Mouse (Mus musculus) MEL (cell line): ENCODE data around the gene Dnajc4. TPM values are rescaled to one million over a fixed set of nuclear protein-coding genes. Genes with fewer than 3 reads are reported as not detected.
A peak's percentile ranks its signal among the peaks of the same experiment; 100 is the strongest.

ENCODE experiments used
- DNase-seq: peaks from one replicate; pipeline ENCODE4 v3.0.0; 2011; ENCODE audit warnings: low read depth, low spot score
- H3K27ac ChIP-seq: 2 replicates; pipeline ENCODE4 v1.5.1; 2012; ENCODE audit warnings: low read depth, mild to moderate bottlenecking, control low read depth, low read length, moderate library complexity; ENCODE audit not compliant: control insufficient read depth
- H3K27me3 ChIP-seq, 2 experiments: fragments of 150-350 bp in 1 of 2; sonication (generic) in 1 of 2; 2 replicates each; pipeline ENCODE4 v1.6.1; 2012; ENCODE audit warnings: low read length in 2 of 2, mild to moderate bottlenecking in 2 of 2, improper control_type of control experiment in 1 of 2, moderate library complexity in 1 of 2; ENCODE audit not compliant: insufficient read depth in 2 of 2, control insufficient read depth in 1 of 2
- H3K36me3 ChIP-seq, 2 experiments: 2 replicates each; pipeline ENCODE4 v1.6.1; 2012 to 2014; ENCODE audit warnings: low read length in 2 of 2, improper control_type of control experiment in 1 of 2, inconsistent platforms in 1 of 2, mild to moderate bottlenecking in 1 of 2; ENCODE audit not compliant: insufficient read depth in 2 of 2, control insufficient read depth in 1 of 2
- H3K4me1 ChIP-seq, 2 experiments: fragments of 150-350 bp in 1 of 2; sonication (generic) in 1 of 2; 2 replicates each; pipeline ENCODE4 v1.6.1; 2012; ENCODE audit warnings: low read length in 2 of 2, improper control_type of control experiment in 1 of 2, mild to moderate bottlenecking in 1 of 2; ENCODE audit not compliant: insufficient read depth in 2 of 2, control insufficient read depth in 1 of 2
- H3K4me3 ChIP-seq, 2 experiments: fragments of 150-350 bp in 1 of 2; sonication (generic) in 1 of 2; 2 replicates each; pipeline ENCODE4 v1.5.1; 2012; ENCODE audit warnings: low read depth in 2 of 2, low read length in 2 of 2, mild to moderate bottlenecking in 2 of 2, moderate library complexity in 2 of 2, control low read depth in 1 of 2, improper control_type of control experiment in 1 of 2; ENCODE audit not compliant: control insufficient read depth in 1 of 2, insufficient read depth in 1 of 2
- H3K79me2 ChIP-seq: 2 replicates; pipeline ENCODE4 v1.6.1; 2012; ENCODE audit warnings: mild to moderate bottlenecking, low read length, moderate library complexity; ENCODE audit not compliant: control insufficient read depth, poor library complexity, insufficient read depth
- H3K9ac ChIP-seq: 2 replicates; pipeline ENCODE4 v1.6.1; 2012; ENCODE audit warnings: low read depth, mild to moderate bottlenecking, control low read depth, low read length, moderate library complexity; ENCODE audit not compliant: control insufficient read depth, poor library complexity, severe bottlenecking
- H3K9me3 ChIP-seq: fragments of 150-350 bp; sonication (generic); replicated peaks from 2 replicates; pipeline ENCODE4 v1.6.1; 2012; ENCODE audit warnings: mild to moderate bottlenecking, low read length, improper control_type of control experiment, moderate library complexity; ENCODE audit not compliant: insufficient read depth
- BHLHE40 ChIP-seq: IDR thresholded peaks from 2 replicates; pipeline ENCODE4 v1.6.1; 2012; ENCODE audit warnings: low read depth, mild to moderate bottlenecking, inconsistent platforms, low read length, improper control_type of control experiment, borderline replicate concordance
- CHD1 ChIP-seq: IDR thresholded peaks from 2 replicates; pipeline ENCODE4 v1.6.1; 2012; ENCODE audit warnings: low read depth, mild to moderate bottlenecking, inconsistent platforms, low read length, improper control_type of control experiment
- CHD2 ChIP-seq: IDR thresholded peaks from 2 replicates; pipeline ENCODE4 v1.6.1; 2011; ENCODE audit warnings: low read length, improper control_type of control experiment
- CTCF ChIP-seq, 3 experiments: IDR thresholded peaks in 2 of 3; conservative IDR thresholded peaks in 1 of 3; 2 replicates each; pipeline ENCODE4 v1.5.1; 2011 to 2012; ENCODE audit warnings: low read length in 3 of 3, low read depth in 2 of 3, mild to moderate bottlenecking in 2 of 3, improper control_type of control experiment in 1 of 3, inconsistent platforms in 1 of 3, mixed read lengths in 1 of 3, moderate library complexity in 1 of 3; ENCODE audit not compliant: control insufficient read depth in 1 of 3, insufficient read depth in 1 of 3, poor library complexity in 1 of 3, severe bottlenecking in 1 of 3
- E2F4 ChIP-seq: IDR thresholded peaks from 2 replicates; pipeline ENCODE4 v1.6.1; 2011; ENCODE audit warnings: low read depth, low read length, improper control_type of control experiment, borderline replicate concordance
- ELF1 ChIP-seq: IDR thresholded peaks from 2 replicates; pipeline ENCODE4 v1.6.1; 2014; ENCODE audit warnings: low read depth, mild to moderate bottlenecking, inconsistent platforms, low read length, improper control_type of control experiment, moderate library complexity
- HCFC1 ChIP-seq: IDR thresholded peaks from 2 replicates; pipeline ENCODE4 v1.6.1; 2012; ENCODE audit warnings: low read depth, mild to moderate bottlenecking, inconsistent platforms, low read length, improper control_type of control experiment, moderate library complexity
- MAFK ChIP-seq: IDR thresholded peaks from 2 replicates; pipeline ENCODE4 v1.6.1; 2011; ENCODE audit warnings: low read depth, mild to moderate bottlenecking, low read length, improper control_type of control experiment, borderline replicate concordance
- MAX ChIP-seq: IDR thresholded peaks from 2 replicates; pipeline ENCODE4 v1.6.1; 2011; ENCODE audit warnings: low read length, improper control_type of control experiment
- MEF2A ChIP-seq: IDR thresholded peaks from 2 replicates; pipeline ENCODE4 v1.6.1; 2014; ENCODE audit warnings: low read depth, mild to moderate bottlenecking, inconsistent platforms, low read length, improper control_type of control experiment; ENCODE audit not compliant: poor library complexity, insufficient replicate concordance, severe bottlenecking; ENCODE audit errors: extremely low read depth
- MXI1 ChIP-seq: IDR thresholded peaks from 2 replicates; pipeline ENCODE4 v1.6.1; 2011; ENCODE audit warnings: mild to moderate bottlenecking, low read depth, low read length, improper control_type of control experiment
- MYB ChIP-seq: IDR thresholded peaks from 2 replicates; pipeline ENCODE4 v1.6.1; 2011; ENCODE audit warnings: mild to moderate bottlenecking, low read depth, low read length, improper control_type of control experiment
- NELFE ChIP-seq: IDR thresholded peaks from 2 replicates; pipeline ENCODE4 v1.6.1; 2011; ENCODE audit warnings: low read depth, low read length, improper control_type of control experiment
- POLR2A ChIP-seq, 2 experiments: IDR thresholded peaks; 2 replicates each; pipeline ENCODE4 v1.6.1; 2011 to 2012; ENCODE audit warnings: low read length in 2 of 2, mild to moderate bottlenecking in 2 of 2, control low read depth in 1 of 2, improper control_type of control experiment in 1 of 2, low read depth in 1 of 2, moderate library complexity in 1 of 2; ENCODE audit not compliant: control insufficient read depth in 1 of 2, insufficient read depth in 1 of 2, poor library complexity in 1 of 2
- POLR2AphosphoS2 ChIP-seq: IDR thresholded peaks from 2 replicates; pipeline ENCODE4 v1.6.1; 2011; ENCODE audit warnings: low read length, improper control_type of control experiment
- RAD21 ChIP-seq: IDR thresholded peaks from 2 replicates; pipeline ENCODE4 v1.6.1; 2011; ENCODE audit warnings: mild to moderate bottlenecking, low read depth, low read length, improper control_type of control experiment
- RCOR1 ChIP-seq: IDR thresholded peaks from 2 replicates; pipeline ENCODE4 v1.6.1; 2012; ENCODE audit warnings: low read depth, mild to moderate bottlenecking, inconsistent platforms, low read length, improper control_type of control experiment
- SMC3 ChIP-seq: IDR thresholded peaks from 2 replicates; pipeline ENCODE4 v1.6.1; 2011; ENCODE audit warnings: low read depth, low read length, improper control_type of control experiment
- TAL1 ChIP-seq: IDR thresholded peaks from 2 replicates; pipeline ENCODE4 v1.6.1; 2012; ENCODE audit warnings: mild to moderate bottlenecking, inconsistent platforms, low read length, moderate library complexity, mixed read lengths
- polyA plus RNA-seq, 2 experiments: library from polyadenylated mRNA; stranded (reverse) in 1 of 2; unstranded in 1 of 2; fragments of >175 nt in 1 of 2; fragments of >200 nt in 1 of 2; gene quantifications; 2 replicates each; pipeline versions ENCODE4 v1.2.1 to v1.2.4; 2012; ENCODE audit warnings: low replicate concordance in 2 of 2, low read depth in 1 of 2; ENCODE audit not compliant: insufficient read length in 2 of 2, insufficient read depth in 1 of 2, missing spikeins in 1 of 2
- total RNA-seq: library from RNA; depleted of rRNA; stranded (reverse); fragments of 300-350 nt; gene quantifications from 2 replicates; pipeline ENCODE4 v1.2.3, GENCODE M21; 2012

Gene Dnajc4
- total and polyA plus RNA-seq, 3 experiments, result 4.2 to 12.9 TPM; not detected in 1

DNA sequence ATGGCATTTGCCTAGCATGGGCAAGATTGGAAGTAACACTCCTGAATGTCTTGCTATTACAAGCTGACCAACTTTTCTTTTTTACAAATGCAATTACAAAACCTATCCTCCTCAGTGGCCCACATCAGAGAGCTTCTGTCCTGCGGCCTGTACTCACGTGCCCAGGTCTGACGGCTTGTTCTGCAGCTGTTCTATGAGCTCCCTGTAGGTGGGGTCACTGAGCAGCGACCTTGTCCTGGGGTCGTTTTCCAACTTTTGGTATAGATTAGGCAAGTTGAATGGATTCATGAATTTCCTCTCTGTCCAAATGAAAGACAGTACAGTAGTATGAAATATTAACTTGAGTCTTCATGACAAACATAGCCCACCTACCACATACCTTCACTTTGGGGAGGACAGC lies 41.6 kb upstream of the Dnajc4 start:
- TF ChIP-seq MAX (no peak), CTCF (IDR thresholded peaks at IDR 0.05 in 2 of 3, conservative IDR thresholded peaks at IDR 0.05 in 1 of 3; ENCODE audit: control insufficient read depth in 1 of 3, insufficient read depth in 1 of 3, low read depth in 2 of 3, low read length in 3 of 3, poor library complexity in 1 of 3, severe bottlenecking in 1 of 3) (0 out of 6 replicates have a peak, but pooled peaks of 1 of the 3 experiments have one; percentile 10)
- TF ChIP-seq, all 39 proteins: peak for 1
- no peak overlapping the region for H3K9ac ChIP-seq
- peaks cover 0 to 16% of the 10 kb centered on the region in 2 experiments; a peak in 3 of 4 replicates for H3K4me1 ChIP-seq
- no peaks in the 10 kb centered on the region for H3K27me3 ChIP-seq
- peaks cover 20 to 42% of the 10 kb centered on the region in 2 experiments for H3K36me3 ChIP-seq
- no peak for DNase-seq
- no peaks in the 10 kb centered on the region for H3K9me3 ChIP-seq
- peaks cover 34% of the 10 kb centered on the region for H3K79me2 ChIP-seq
- H3K27ac ChIP-seq, result no peak overlapping the region
- H3K4me3 ChIP-seq, result no peak overlapping the region

- Histone ChIP-seq H3K9ac (no peak overlapping the region), H3K4me3 (no peak overlapping the region), H3K27ac (no peak overlapping the region), H3K4me1 (no peaks in the 10 kb centered on the region), H3K79me2 (no peaks in the 10 kb centered on the region; the same call in 1 of the 2 replicates), H3K27me3 (no peaks in the 10 kb centered on the region), H3K9me3 (no peaks in the 10 kb centered on the region), H3K36me3 (peaks cover 2 to 46% of the 10 kb centered on the region in 2 experiments; a peak in 2 of 4 replicates)
- TF ChIP-seq CHD2, result no peak
- no peak for TF ChIP-seq NELFE
- TF ChIP-seq CTCF (IDR thresholded peaks at IDR 0.05 in 2 of 3, conservative IDR thresholded peaks at IDR 0.05 in 1 of 3; ENCODE audit: control insufficient read depth in 1 of 3, insufficient read depth in 1 of 3, low read depth in 2 of 3, low read length in 3 of 3, poor library complexity in 1 of 3, severe bottlenecking in 1 of 3), result no peak
- no peak for TF ChIP-seq MAX
- no peak for TF ChIP-seq HCFC1
- no peak for TF ChIP-seq MEF2A
- no peak for TF ChIP-seq SMC3
- TF ChIP-seq MAFK, result no peak
- no peak for TF ChIP-seq E2F4
- TF ChIP-seq BHLHE40, result no peak
- no peak for TF ChIP-seq POLR2AphosphoS2
- TF ChIP-seq TAL1, result no peak
- no peak for TF ChIP-seq ELF1
- no peak for TF ChIP-seq MXI1
- TF ChIP-seq POLR2A (IDR thresholded peaks at IDR 0.05; ENCODE audit: control insufficient read depth in 1 of 2, insufficient read depth in 1 of 2, low read depth in 1 of 2, low read length in 2 of 2, poor library complexity in 1 of 2), result no peak; a peak in 1 of 4 replicates
- no peak for TF ChIP-seq RCOR1
- TF ChIP-seq RAD21, result no peak
- no peak for TF ChIP-seq MYB
- TF ChIP-seq CHD1, result no peak
- DNase-seq, result no peak
Measured at GRCm38 (mm10) chr19:7029531-7029930, 37.2 kb upstream of the Dnajc4 start.
